Mouse (Mus musculus) cerebellum, adult 8-10 months (tissue): ENCODE measurements around the gene Agxt.

Source experiments
- DNase-seq: peaks from one replicate; pipeline ENCODE4 v3.0.0; 2022

Agxt gene

GRCm38 (mm10) chr1:93135036-93135526 is at the start of gene Agxt:
Gene Agxt, plus strand, starts transcription at chr1:93135240.
- DNase-seq, result no peak

GRCm38 (mm10) chr1:93092582-93092981 is 42.5 kb upstream of the Agxt start:
- no peak for DNase-seq

GRCm38 (mm10) chr1:93098956-93099355 is 36.1 kb upstream of the Agxt start:
- DNase-seq, result peak; percentile 18

GRCm38 (mm10) chr1:93100243-93100575 is 34.8 kb upstream of the Agxt start:
- no peak for DNase-seq

- peak; percentile 69 for DNase-seq
Measured at GRCm38 (mm10) chr1:93100576-93101491, 34.2 kb upstream of the Agxt start.

GRCm38 (mm10) chr1:93101571-93102061 is 33.4 kb upstream of the Agxt start, which contains the start of gene Kif1a:
Gene Kif1a, minus strand, starts transcription at chr1:93101951.
- peak; percentile 85 for DNase-seq

GRCm38 (mm10) chr1:93102700-93103099 is 32.3 kb upstream of the Agxt start:
- peak; percentile 27 for DNase-seq

GRCm38 (mm10) chr1:93114713-93115463 is 20.2 kb upstream of the Agxt start:
- peak; percentile 61 for DNase-seq

- DNase-seq, result no peak
Measured at GRCm38 (mm10) chr1:93115471-93115870, 19.6 kb upstream of the Agxt start.

GRCm38 (mm10) chr1:93118816-93119215 is 16.2 kb upstream of the Agxt start:
- no peak for DNase-seq

- no peak for DNase-seq
Measured at GRCm38 (mm10) chr1:93123179-93123854, 11.7 kb upstream of the Agxt start.

- DNase-seq, result no peak
Measured at GRCm38 (mm10) chr1:93124066-93124465, 11.0 kb upstream of the Agxt start.

GRCm38 (mm10) chr1:93125256-93125655 is 9.8 kb upstream of the Agxt start:
- no peak for DNase-seq

- DNase-seq, result no peak
Measured at GRCm38 (mm10) chr1:93128209-93128608, 6.8 kb upstream of the Agxt start.

- peak; percentile 47 for DNase-seq
Measured at GRCm38 (mm10) chr1:93128710-93129349, 6.2 kb upstream of the Agxt start.

GRCm38 (mm10) chr1:93130242-93130983 is 4.6 kb upstream of the Agxt start:
- no peak for DNase-seq

- no peak for DNase-seq
Measured at GRCm38 (mm10) chr1:93132676-93133075, 2.4 kb upstream of the Agxt start.

GRCm38 (mm10) chr1:93138534-93138933 is 3.5 kb downstream of the Agxt start:
- DNase-seq, result no peak

GRCm38 (mm10) chr1:93139713-93140112 is 4.7 kb downstream of the Agxt start:
- DNase-seq, result no peak

GRCm38 (mm10) chr1:93142871-93143270 is 7.8 kb downstream of the Agxt start:
- no peak for DNase-seq

- no peak for DNase-seq
Measured at GRCm38 (mm10) chr1:93144176-93144575, 9.1 kb downstream of the Agxt start.
